Mouse (Mus musculus) hindbrain, postnatal 0 days (tissue): ENCODE measurements around the gene Atp1b1. TPM values are rescaled to one million over a fixed set of nuclear protein-coding genes. Genes with fewer than 3 reads are reported as not detected.

ENCODE experiments used
- ATAC-seq: fragments of 200-750 bp; cut with Nextera tagmentation; 2 replicates; pipeline ENCODE4 v1.8.0; 2017; ENCODE audit warnings: mild to moderate bottlenecking, moderate TSS enrichment, moderate library complexity
- DNase-seq: peaks from one replicate; pipeline ENCODE4 v3.0.0-alpha.2; 2015; ENCODE audit warnings: low spot score
- H3K27ac ChIP-seq: fragments of 300-500 bp; sonication (generic); 2 replicates; pipeline ENCODE4 v1.5.1; 2014; ENCODE audit warnings: mild to moderate bottlenecking
- H3K27me3 ChIP-seq: fragments of 300-500 bp; sonication (generic); 2 replicates; pipeline ENCODE4 v1.6.1; 2014; ENCODE audit warnings: low read length, mixed read lengths; ENCODE audit not compliant: insufficient read depth
- H3K36me3 ChIP-seq: fragments of 300-500 bp; sonication (generic); 2 replicates; pipeline ENCODE4 v1.6.1; 2014; ENCODE audit warnings: low read length, mixed read lengths; ENCODE audit not compliant: insufficient read depth
- H3K4me1 ChIP-seq: fragments of 300-500 bp; sonication (generic); 2 replicates; pipeline ENCODE4 v1.6.1; 2014; ENCODE audit warnings: antibody characterized with exemption, low read length, mixed read lengths; ENCODE audit not compliant: insufficient read depth
- H3K4me2 ChIP-seq: fragments of 300-500 bp; sonication (generic); 2 replicates; pipeline ENCODE4 v1.6.1; 2014; ENCODE audit warnings: low read depth, mild to moderate bottlenecking, low read length, moderate library complexity, mixed read lengths
- H3K4me3 ChIP-seq: fragments of 300-500 bp; sonication (generic); 2 replicates; pipeline ENCODE4 v1.5.1; 2014; ENCODE audit warnings: low read length
- H3K9ac ChIP-seq: fragments of 300-500 bp; sonication (generic); replicated peaks from 2 replicates; pipeline ENCODE4 v1.6.1; 2014; ENCODE audit warnings: mild to moderate bottlenecking, low read length, moderate library complexity, mixed read lengths
- H3K9me3 ChIP-seq: fragments of 300-500 bp; sonication (generic); 2 replicates; pipeline ENCODE4 v1.6.1; 2016; ENCODE audit warnings: low read length, mixed read lengths
- CTCF ChIP-seq: IDR thresholded peaks from 2 replicates; pipeline ENCODE4 v1.5.1; 2016; ENCODE audit warnings: antibody characterized with exemption, control low read depth, low read depth
- WGBS: fragments of 180-500 bp; shearing (Covaris S2); extraction: QIAGEN DNeasy Blood & Tissue Kit; methylation state at CpG from one replicate; pipeline ENCODE4 v1.1.7; 2014; 5-methylcytosine and 5-hydroxymethylcytosine counted together
- polyA plus RNA-seq: library from polyadenylated mRNA; unstranded; fragments of >200 nt; fragmentation: Nextera tagmentation; extraction: Ambion mirVana; gene quantifications from 2 replicates; pipeline ENCODE4 v1.2.1, GENCODE M21; 2015
- total RNA-seq: library from RNA; depleted of rRNA; stranded (reverse); fragments of >200 nt; gene quantifications from 2 replicates; pipeline ENCODE4 v1.2.3, GENCODE M21; 2014; rRNA removed

Atp1b1 gene
- total RNA-seq, result 283 and 393 TPM in 2 replicates
- polyA plus RNA-seq, result 629 and 642 TPM in 2 replicates

GRCm38 (mm10) chr1:164458245-164458613, at the start of gene Atp1b1:
Gene Atp1b1 (minus strand): TSS chr1:164458355.
- Histone ChIP-seq H3K27me3 (no peaks in the 10 kb centered on the region), H3K9me3 (no peaks in the 10 kb centered on the region), H3K36me3 (0 out of 2 replicates have a peak, but pooled peaks cover 3% of the 10 kb centered on the region), H3K4me2 (peak within 1 kb of the TSS; percentile 69), H3K4me3 (peak within 1 kb of the TSS; percentile 81), H3K27ac (peak within 1 kb of the TSS; percentile 94), H3K4me1 (peaks cover 16% of the 10 kb centered on the region), H3K9ac (peak within 1 kb of the TSS; percentile 92)
- peak; percentile 37 for TF ChIP-seq CTCF
- 1% methylated on average over 30 of the region's 35 CpGs for WGBS
- ATAC-seq (peak; percentile 94), DNase-seq (peak; percentile 96)

DNA sequence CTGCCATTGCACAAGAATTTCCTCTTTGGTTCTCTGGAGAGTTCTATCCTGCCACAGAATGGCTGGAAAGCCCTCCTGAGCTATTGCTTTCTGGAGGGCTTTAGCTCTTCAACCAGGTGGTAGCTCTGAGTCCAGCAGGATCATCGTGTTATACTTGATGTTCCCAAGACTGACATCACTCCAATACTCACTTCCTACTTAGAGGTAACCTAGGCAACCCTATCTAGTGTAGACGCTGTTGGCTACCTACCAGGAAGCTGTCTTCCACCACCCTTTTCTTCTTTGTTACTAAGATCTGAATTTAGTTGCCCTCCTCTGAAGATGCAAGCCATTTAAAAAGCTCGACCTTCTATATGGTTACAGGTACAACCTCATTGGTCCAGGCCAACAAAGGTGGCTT, 46.9 kb upstream of the Atp1b1 start:
- 71% methylated on average over 3 of the region's 3 CpGs for WGBS
- no peak overlapping the region for H3K4me3 ChIP-seq
- no peaks in the 10 kb centered on the region for H3K27me3 ChIP-seq
- ATAC-seq, result no peak
- no peaks in the 10 kb centered on the region for H3K36me3 ChIP-seq
- H3K27ac ChIP-seq, result no peak overlapping the region
- no peak overlapping the region for H3K4me2 ChIP-seq
- DNase-seq, result no peak
- no peak for TF ChIP-seq CTCF
- no peaks in the 10 kb centered on the region for H3K9me3 ChIP-seq
- H3K4me1 ChIP-seq, result no peaks in the 10 kb centered on the region
- no peak overlapping the region for H3K9ac ChIP-seq

DNA sequence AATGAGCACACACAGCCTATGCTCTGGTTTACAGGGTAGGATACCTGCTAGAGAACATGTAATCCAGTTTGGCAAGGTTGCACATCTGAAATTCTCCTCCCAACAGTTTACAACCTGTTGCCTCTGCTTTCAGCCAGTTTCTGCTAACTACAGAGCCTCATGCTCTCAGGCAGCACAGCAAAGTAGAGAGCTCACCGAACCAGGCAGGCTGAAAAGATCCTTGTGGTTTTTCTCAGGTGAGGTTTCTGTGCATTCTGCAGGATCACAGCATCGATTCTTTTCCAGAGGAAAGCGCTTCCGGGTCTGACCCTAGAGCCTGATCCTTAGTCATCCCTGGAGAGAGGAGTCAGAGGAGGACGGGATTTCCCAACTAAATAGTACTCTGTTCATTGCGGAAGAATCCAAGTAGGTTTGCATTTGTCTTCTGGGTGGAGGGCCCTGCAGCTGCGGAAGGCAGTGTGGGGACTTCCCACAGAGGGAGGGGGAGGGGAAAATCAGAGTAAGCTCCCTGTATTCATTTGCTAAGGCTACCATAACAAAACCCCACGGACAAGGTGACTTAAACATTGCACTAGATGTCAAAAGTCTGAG, 45.1 kb upstream of the Atp1b1 start:
- Histone ChIP-seq H3K4me3 (no peak overlapping the region), H3K9ac (no peak overlapping the region), H3K36me3 (no peaks in the 10 kb centered on the region), H3K4me2 (no peak overlapping the region), H3K27ac (no peak overlapping the region), H3K9me3 (no peaks in the 10 kb centered on the region), H3K4me1 (no peaks in the 10 kb centered on the region), H3K27me3 (no peaks in the 10 kb centered on the region)
- DNase-seq, result no peak
- 49% methylated on average over 8 of the region's 8 CpGs for WGBS
- TF ChIP-seq CTCF, result no peak
- no peak for ATAC-seq

DNA sequence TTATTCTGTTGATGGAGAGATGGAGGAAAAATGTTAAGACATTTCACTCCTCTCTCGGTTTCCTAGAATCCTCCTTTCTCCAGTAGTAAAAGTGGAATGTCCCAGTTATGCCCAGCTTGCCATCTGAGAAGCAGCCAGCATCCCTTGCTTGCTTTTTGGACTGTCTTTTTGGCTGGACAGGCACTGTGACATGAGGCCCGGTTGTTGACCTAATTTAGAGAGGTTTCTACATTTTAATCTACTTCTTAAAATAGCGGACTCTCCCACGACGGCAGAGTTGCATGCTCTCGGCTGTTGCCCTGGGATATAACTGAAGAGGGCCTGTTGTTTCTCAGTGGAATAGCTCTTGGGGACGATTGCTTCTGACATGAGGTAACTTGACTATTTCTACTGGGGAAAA, 44.1 kb upstream of the Atp1b1 start:
- Histone ChIP-seq H3K36me3 (no peaks in the 10 kb centered on the region), H3K27me3 (no peaks in the 10 kb centered on the region), H3K9ac (no peak overlapping the region), H3K4me1 (no peaks in the 10 kb centered on the region), H3K4me2 (no peak overlapping the region), H3K27ac (no peak overlapping the region), H3K4me3 (no peak overlapping the region), H3K9me3 (no peaks in the 10 kb centered on the region)
- WGBS, result 66% methylated on average over 7 of the region's 7 CpGs
- ATAC-seq, result no peak
- no peak for DNase-seq
- no peak for TF ChIP-seq CTCF

GRCm38 (mm10) chr1:164494741-164495512, 36.8 kb upstream of the Atp1b1 start:
- H3K36me3 ChIP-seq, result no peaks in the 10 kb centered on the region
- no peak overlapping the region for H3K4me3 ChIP-seq
- no peak overlapping the region for H3K4me2 ChIP-seq
- DNase-seq (no peak), ATAC-seq (no peak)
- TF ChIP-seq CTCF, result no peak
- no peak overlapping the region for H3K27ac ChIP-seq
- 68% methylated on average over 8 of the region's 8 CpGs for WGBS
- no peaks in the 10 kb centered on the region for H3K9me3 ChIP-seq
- H3K27me3 ChIP-seq, result no peaks in the 10 kb centered on the region
- no peak overlapping the region for H3K9ac ChIP-seq
- H3K4me1 ChIP-seq, result no peaks in the 10 kb centered on the region

- TF ChIP-seq CTCF, result no peak
- DNase-seq, result no peak
- 65% methylated on average over 4 of the region's 4 CpGs for WGBS
Observed at GRCm38 (mm10) chr1:164494215-164494614, 36.1 kb upstream of the Atp1b1 start.

DNA sequence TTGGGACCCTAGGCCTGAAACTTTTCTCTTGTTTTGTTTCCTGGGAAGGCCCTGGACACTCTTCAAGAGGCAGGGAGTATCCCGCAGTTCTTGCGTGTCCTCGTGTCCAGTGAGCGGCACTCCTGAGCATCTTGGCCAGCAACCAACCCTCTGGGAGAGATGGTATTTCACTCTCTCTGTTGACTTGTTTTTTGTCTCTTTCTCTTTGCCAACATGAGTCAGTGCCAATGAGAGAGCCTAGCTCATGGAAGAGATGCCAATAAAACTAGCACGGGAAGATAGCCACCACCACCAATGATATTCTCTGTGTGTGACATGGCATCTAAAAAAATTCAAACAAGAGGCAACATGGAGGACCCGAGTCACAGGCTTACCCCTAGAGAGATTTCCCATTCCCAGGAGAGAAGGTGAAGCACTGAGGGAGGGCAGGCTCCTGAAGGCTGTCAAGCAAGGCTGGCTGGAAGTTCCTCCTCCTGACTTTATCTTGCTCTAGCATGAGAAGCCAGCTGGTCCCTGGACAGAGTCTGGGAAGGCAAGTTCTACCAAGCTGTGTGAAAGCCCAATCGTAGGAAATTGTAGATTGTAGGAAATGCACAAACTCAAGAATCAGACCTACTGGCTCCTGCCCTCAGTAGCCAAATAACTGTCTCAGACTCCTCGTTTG, 35.0 kb upstream of the Atp1b1 start:
- H3K27ac ChIP-seq, result no peak overlapping the region
- no peaks in the 10 kb centered on the region for H3K27me3 ChIP-seq
- no peak for TF ChIP-seq CTCF
- no peak overlapping the region for H3K9ac ChIP-seq
- no peaks in the 10 kb centered on the region for H3K36me3 ChIP-seq
- no peak for ATAC-seq
- no peak overlapping the region for H3K4me3 ChIP-seq
- peak; percentile 48 for DNase-seq
- no peak overlapping the region for H3K4me2 ChIP-seq
- H3K4me1 ChIP-seq, result no peaks in the 10 kb centered on the region
- no peaks in the 10 kb centered on the region for H3K9me3 ChIP-seq
- WGBS, result 61% methylated on average over 8 of the region's 8 CpGs

More at GRCm38 (mm10) chr1:164494215-164494614, 36.1 kb upstream of the Atp1b1 start:
- H3K27me3 ChIP-seq, result no peaks in the 10 kb centered on the region
- no peaks in the 10 kb centered on the region for H3K9me3 ChIP-seq
- no peak overlapping the region for H3K4me3 ChIP-seq
- no peak for ATAC-seq
- no peaks in the 10 kb centered on the region for H3K36me3 ChIP-seq
- no peak overlapping the region for H3K27ac ChIP-seq
- no peaks in the 10 kb centered on the region for H3K4me1 ChIP-seq
- no peak overlapping the region for H3K4me2 ChIP-seq
- H3K9ac ChIP-seq, result no peak overlapping the region
